Comparison of ENCODE assay signal across 23 mouse cellular contexts in genomic region chr4:106419791-106420190, GRCm38 (mm10). TPM values are rescaled to one million over a fixed set of nuclear protein-coding genes. Genes with fewer than 3 reads are reported as not detected.
A peak's percentile ranks its signal among the peaks of the same experiment; 100 is the strongest.
DNase-seq lines count a peak whose midpoint lies in the region; ATAC-seq and TF ChIP-seq lines count a peak whose summit lies in the region.
"Had no signal": no experiment of that assay in that cellular context is flagged by ENCODE, and none has a peak within 500 bp of the region (broad histone marks: within the 10 kb centered on the region; RNA-seq: fewer than 3 reads in every experiment).

No protein-coding gene starts in this region.

- H3K4me2 ChIP-seq in forebrain, postnatal 0 days (ENCODE audit: low read depth) = no peak overlapping the region
- H3K4me2 ChIP-seq in forebrain, embryonic 11.5 days (ENCODE audit: low read depth, low read length, severe bottlenecking) = no peak overlapping the region
- H3K4me2 ChIP-seq: heart, embryonic 13.5 days; hindbrain, embryonic 12.5 days; hindbrain, embryonic 15.5 days had no signal

- H3K27me3 ChIP-seq in forebrain, postnatal 0 days (ENCODE audit: insufficient read depth, low read length) = no peaks in the 10 kb centered on the region
- no peaks in the 10 kb centered on the region for H3K27me3 ChIP-seq in forebrain, embryonic 11.5 days (ENCODE audit: control insufficient read depth, insufficient read depth, low read length)
- H3K27me3 ChIP-seq: heart, embryonic 13.5 days; hindbrain, embryonic 12.5 days; hindbrain, embryonic 15.5 days had no signal

- no peaks in the 10 kb centered on the region for H3K9me3 ChIP-seq in forebrain, postnatal 0 days (ENCODE audit: low read length)
- H3K9me3 ChIP-seq in forebrain, embryonic 11.5 days (ENCODE audit: control insufficient read depth, low read length) = no peaks in the 10 kb centered on the region
- H3K9me3 ChIP-seq: forebrain, embryonic 10.5 days; heart, embryonic 13.5 days; hindbrain, embryonic 12.5 days; hindbrain, embryonic 15.5 days had no signal

- no peaks in the 10 kb centered on the region for H3K4me1 ChIP-seq in forebrain, postnatal 0 days (ENCODE audit: insufficient read depth)
- no peaks in the 10 kb centered on the region for H3K4me1 ChIP-seq in forebrain, embryonic 11.5 days (replicated peaks; ENCODE audit: control insufficient read depth, insufficient read depth, low read length)
- H3K4me1 ChIP-seq: forebrain, embryonic 10.5 days; heart, embryonic 13.5 days; hindbrain, embryonic 12.5 days; hindbrain, embryonic 15.5 days had no signal

- H3K27ac ChIP-seq in forebrain, postnatal 0 days (ENCODE audit: low read depth, low read length) = no peak overlapping the region
- no peak overlapping the region for H3K27ac ChIP-seq in forebrain, embryonic 11.5 days (ENCODE audit: low read depth, low read length)
- H3K27ac ChIP-seq: forebrain, embryonic 10.5 days; heart, embryonic 13.5 days; hindbrain, embryonic 12.5 days; hindbrain, embryonic 15.5 days had no signal

- H3K4me3 ChIP-seq in forebrain, postnatal 0 days (ENCODE audit: low read depth, low read length) = no peak overlapping the region
- no peak overlapping the region for H3K4me3 ChIP-seq in forebrain, embryonic 11.5 days (ENCODE audit: low read depth, low read length)
- H3K4me3 ChIP-seq: forebrain, embryonic 10.5 days; heart, embryonic 13.5 days; hindbrain, embryonic 12.5 days; hindbrain, embryonic 15.5 days had no signal

- 72% methylated on average over 6 of the region's 6 CpGs for WGBS in forebrain, postnatal 0 days
- WGBS in forebrain, embryonic 11.5 days = 95% methylated on average over 6 of the region's 6 CpGs

- no peak for TF ChIP-seq CTCF in forebrain, postnatal 0 days (IDR thresholded peaks at IDR 0.05; ENCODE audit: low read depth)

- DNase-seq in forebrain, postnatal 0 days = peak; percentile 20
- no peak for DNase-seq in forebrain, embryonic 11.5 days (ENCODE audit: low spot score)
- DNase-seq in layer of hippocampus, adult 11-12 months (ENCODE audit: low spot score) = peak; percentile 43
- DNase-seq in layer of hippocampus, postnatal 25 days (ENCODE audit: extremely low spot score in 1 of 2, low spot score in 1 of 2) = no peak
- peak; percentile 37 for DNase-seq in layer of hippocampus, adult 9-10 months (ENCODE audit: low spot score)
- DNase-seq in layer of hippocampus, postnatal 36 days = peak; percentile 29 to 50
- DNase-seq in right cerebral cortex, postnatal 10 days (ENCODE audit: low spot score in 2 of 2) = no peak
- DNase-seq: adrenal gland, postnatal 10 days; adrenal gland, postnatal 36 days; cerebellum, adult 18-20 months; cerebellum, adult 9-10 months; cerebellum, postnatal 14 days; gastrocnemius, postnatal 25 days had no signal

- H3K9ac ChIP-seq in forebrain, postnatal 0 days = no peak overlapping the region
- no peak overlapping the region for H3K9ac ChIP-seq in forebrain, embryonic 11.5 days (ENCODE audit: low read length)
- H3K9ac ChIP-seq: heart, embryonic 13.5 days; hindbrain, embryonic 12.5 days; hindbrain, embryonic 15.5 days had no signal

- peaks cover 68% of the 10 kb centered on the region for H3K36me3 ChIP-seq in forebrain, postnatal 0 days (ENCODE audit: insufficient read depth)
- peaks cover 3% of the 10 kb centered on the region; the same call in 1 of the 2 replicates for H3K36me3 ChIP-seq in forebrain, embryonic 11.5 days (ENCODE audit: control insufficient read depth, insufficient read depth, low read length)

- no peak; the same call in 1 of the 2 replicates for ATAC-seq in forebrain, postnatal 0 days
- no peak for ATAC-seq in forebrain, embryonic 11.5 days (replicated peaks; ENCODE audit: low FRiP score)
- no peak for ATAC-seq in activated CD4-positive, CD25-positive, alpha-beta regulatory T cell, adult 4 months
- ATAC-seq: forebrain, embryonic 14.5 days had no signal

RNA-seq across cellular contexts. Expression of gene Pcsk9, which starts 44.3 kb away (rescaled TPM):
- total RNA-seq in forebrain, postnatal 0 days (2014; rRNA removed) = 5.5 and 5.6 TPM in 2 replicates
- 3.7 and 4.0 TPM in 2 replicates for polyA plus RNA-seq in forebrain, postnatal 0 days (2015; fragmentation: Nextera tagmentation; extraction: Ambion mirVana)
- polyA plus RNA-seq in forebrain, embryonic 11.5 days (2014; fragmentation: Nextera tagmentation; extraction: Ambion mirVana) = 3.9 and 4.8 TPM in 2 replicates
- total RNA-seq in layer of hippocampus, postnatal 25 days (2021) = under 1 TPM; 0.17 to 0.23 TPM
- not detected for total RNA-seq in layer of hippocampus, postnatal 36 days (2021)
- not detected for polyA plus RNA-seq in activated CD4-positive, CD25-positive, alpha-beta regulatory T cell, adult 4 months (2017; shearing (Covaris generic))
- total RNA-seq: adrenal gland, adult 18-20 months; gastrocnemius, adult 8-10 months; heart, adult 8-10 months; heart, postnatal 25 days had no signal

Comparison
In these comparisons a context has a peak if more than half of its experiments do, and no peak if none do; other contexts are left out.
1. DNase-seq: peak in forebrain, postnatal 0 days (single experiment), layer of hippocampus, adult 11-12 months (single experiment), layer of hippocampus, adult 9-10 months (single experiment) and layer of hippocampus, postnatal 36 days (2 of 2); none in forebrain, embryonic 11.5 days (single experiment), layer of hippocampus, postnatal 25 days (0 of 2) and right cerebral cortex, postnatal 10 days (0 of 2).